In the genomic region with DNA sequence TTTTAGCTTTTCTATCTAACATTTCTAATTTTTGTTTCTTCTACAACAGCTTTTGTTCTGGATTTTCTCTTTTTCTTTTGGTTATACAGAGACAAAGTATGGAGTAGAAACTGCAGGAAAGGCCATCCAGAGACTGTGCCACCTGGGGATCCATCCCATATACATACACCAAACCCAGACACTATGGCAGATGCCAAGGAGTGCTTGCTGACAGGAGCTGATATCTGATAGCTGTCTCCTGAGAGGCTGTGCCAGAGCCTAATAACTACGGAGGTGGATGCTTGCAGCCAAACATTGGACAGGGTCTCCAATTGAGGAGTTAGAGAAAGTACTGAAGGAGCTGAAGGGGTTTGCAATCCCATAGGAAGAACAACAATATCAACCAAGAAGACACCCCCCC, we compare ENCODE assay signal across 16 mouse cellular contexts.
"Had no signal": no experiment of that assay in that cellular context is flagged by ENCODE, and none has a peak within 500 bp of the region (broad histone marks: within the 10 kb centered on the region; RNA-seq: fewer than 3 reads in every experiment).

No protein-coding gene starts in this region.

- DNase-seq: lung, embryonic 14.5 days; lung, postnatal 10 days; lung, postnatal 4 days; retina, postnatal 1 day; right cerebral cortex, adult 18-20 months; right cerebral cortex, postnatal 25 days; spleen, adult 18-20 months; thymus, adult 18-20 months; thymus, postnatal 14 days; thymus, postnatal 36 days had no signal

- H3K9me3 ChIP-seq: midbrain, embryonic 10.5 days; midbrain, embryonic 12.5 days; neural tube, embryonic 13.5 days; neural tube, embryonic 15.5 days had no signal

- H3K27ac ChIP-seq: midbrain, embryonic 10.5 days; midbrain, embryonic 12.5 days; neural tube, embryonic 13.5 days; neural tube, embryonic 15.5 days had no signal

- H3K4me1 ChIP-seq: midbrain, embryonic 10.5 days; midbrain, embryonic 12.5 days; neural tube, embryonic 13.5 days; neural tube, embryonic 15.5 days had no signal

- H3K36me3 ChIP-seq: midbrain, embryonic 10.5 days; midbrain, embryonic 12.5 days; neural tube, embryonic 13.5 days; neural tube, embryonic 15.5 days had no signal

- H3K9ac ChIP-seq: lung, embryonic 14.5 days; midbrain, embryonic 12.5 days; neural tube, embryonic 13.5 days; neural tube, embryonic 15.5 days had no signal

- H3K27me3 ChIP-seq: midbrain, embryonic 12.5 days; neural tube, embryonic 13.5 days; neural tube, embryonic 15.5 days had no signal

- H3K4me3 ChIP-seq: midbrain, embryonic 10.5 days; midbrain, embryonic 12.5 days; myocyte; neural tube, embryonic 13.5 days; neural tube, embryonic 15.5 days had no signal

- ATAC-seq: midbrain, embryonic 16.5 days had no signal

- H3K4me2 ChIP-seq: lung, embryonic 14.5 days; midbrain, embryonic 12.5 days; neural tube, embryonic 13.5 days; neural tube, embryonic 15.5 days had no signal
